Comparison of ENCODE assay signal across 8 mouse cellular contexts in genomic region chr8:71272286-71273150, GRCm38 (mm10). TPM values are rescaled to one million over a fixed set of nuclear protein-coding genes. Genes with fewer than 3 reads are reported as not detected.
DNase-seq lines count a peak whose midpoint lies in the region; ATAC-seq lines count a peak whose summit lies in the region.

Gene Myo9b (plus strand): TSS chr8:71272714.
Gene Haus8 (minus strand): TSS chr8:71272934.

- H3K9ac ChIP-seq in intestine, embryonic 14.5 days (ENCODE audit: low read length): peak within 1 kb of the TSS; percentile 66

- no peaks in the 10 kb centered on the region for H3K27me3 ChIP-seq in intestine, embryonic 14.5 days (replicated peaks; ENCODE audit: control insufficient read depth, insufficient read depth, low read length)

- peak within 1 kb of the TSS; percentile 72 for H3K4me3 ChIP-seq in intestine, embryonic 14.5 days (ENCODE audit: low read depth, low read length)

- H3K9me3 ChIP-seq in intestine, embryonic 14.5 days (ENCODE audit: control insufficient read depth, low read length): no peaks in the 10 kb centered on the region

- peaks cover 3% of the 10 kb centered on the region; the same call in 1 of the 2 replicates for H3K36me3 ChIP-seq in intestine, embryonic 14.5 days (ENCODE audit: control insufficient read depth, insufficient read depth, low read length)

- intact Hi-C loops in left cerebral cortex, postnatal 14 days (cut with DNase I): loop anchor here (10.0 kb wide), 1 partner anchor 368 kb away; the partner anchor contains the start of gene Map1s

- peak; percentile 96 for DNase-seq in adrenal gland, adult 18-20 months (ENCODE audit: low spot score in 2 of 2)
- DNase-seq in embryo, embryonic 11 days: peak; percentile 98
- peak; percentile 97 for DNase-seq in gastrocnemius, postnatal 25 days
- DNase-seq in intestine, embryonic 14.5 days (ENCODE audit: low spot score): peak; percentile 96
- DNase-seq in left cerebral cortex, postnatal 14 days (ENCODE audit: low spot score in 2 of 2): peak; percentile 97 to 99
- peak; percentile 98 for DNase-seq in mesoderm, embryonic 11.5 days (ENCODE audit: low read depth, low spot score)
- peak; percentile 96 to 97 for DNase-seq in right cerebral cortex, postnatal 36 days (ENCODE audit: low spot score in 2 of 2)
- peak; percentile 99 for DNase-seq in yolk sac, embryonic 10.5 days (ENCODE audit: low spot score)

- H3K4me1 ChIP-seq in intestine, embryonic 14.5 days (replicated peaks; ENCODE audit: control insufficient read depth, insufficient read depth, low read length): peaks cover 14% of the 10 kb centered on the region

- peak within 1 kb of the TSS; percentile 82 for H3K27ac ChIP-seq in intestine, embryonic 14.5 days (ENCODE audit: low read depth)

- H3K4me2 ChIP-seq in intestine, embryonic 14.5 days (ENCODE audit: low read length): peak within 1 kb of the TSS; percentile 75

- ATAC-seq in intestine, embryonic 14.5 days (replicated peaks; ENCODE audit: low FRiP score, low TSS enrichment, low read depth): peak; percentile 97

- under 1% methylated on average over 84 of the region's 84 CpGs for WGBS in intestine, embryonic 14.5 days

RNA-seq across cellular contexts. Expression of gene Myo9b, which starts in this region (rescaled TPM):
- 10 to 100 TPM; 32.3 to 33.9 TPM for total RNA-seq in adrenal gland, adult 18-20 months (2021)
- total RNA-seq in gastrocnemius, postnatal 25 days (2021): 10 to 100 TPM in 1 of 2 experiments, 1 to 10 TPM in 1; 9.1 to 12.2 TPM
- 21.6 and 25.3 TPM in 2 replicates for polyA plus RNA-seq in intestine, embryonic 14.5 days (2014; fragmentation: Nextera tagmentation; extraction: Ambion mirVana)
- 10 to 100 TPM; 29.0 to 30.0 TPM for total RNA-seq in left cerebral cortex, postnatal 14 days (2021)

RNA-seq across cellular contexts. Expression of gene Haus8, which starts in this region (rescaled TPM):
- total RNA-seq in adrenal gland, adult 18-20 months (2021): 10 to 100 TPM; 11.1 to 12.8 TPM
- 10 to 100 TPM in 1 of 2 experiments, 1 to 10 TPM in 1; 7.4 to 11.3 TPM for total RNA-seq in gastrocnemius, postnatal 25 days (2021)
- polyA plus RNA-seq in intestine, embryonic 14.5 days (2014; fragmentation: Nextera tagmentation; extraction: Ambion mirVana): 47.9 and 60.1 TPM in 2 replicates
- total RNA-seq in left cerebral cortex, postnatal 14 days (2021): 10 to 100 TPM; 11.7 to 15.3 TPM

Comparison
In these comparisons a context has a peak if more than half of its experiments do, and no peak if none do; other contexts are left out.
1. Peak in every context shown above with its lines: DNase-seq, ATAC-seq, H3K4me3 ChIP-seq and H3K27ac ChIP-seq.